Mouse (Mus musculus) liver, embryonic 14.5 days (tissue): Measurements from ENCODE around the gene Fgfr2.

ENCODE experiments used
- CTCF ChIP-seq: IDR thresholded peaks from 2 replicates; pipeline ENCODE4 v1.5.1; 2016; ENCODE audit warnings: antibody characterized with exemption, low read depth, control low read depth
- EP300 ChIP-seq: IDR thresholded peaks from 2 replicates; pipeline ENCODE4 v1.6.1; 2016; ENCODE audit warnings: antibody characterized with exemption, low read depth

- TF ChIP-seq CTCF (no peak), EP300 (no peak)
Observed at GRCm38 (mm10) chr7:131187047-131187446, 1936.1 kb downstream of the Fgfr2 start.
